Mouse (Mus musculus): Measurements from ENCODE around the gene A730009L09Rik.

Gene A730009L09Rik

DNA sequence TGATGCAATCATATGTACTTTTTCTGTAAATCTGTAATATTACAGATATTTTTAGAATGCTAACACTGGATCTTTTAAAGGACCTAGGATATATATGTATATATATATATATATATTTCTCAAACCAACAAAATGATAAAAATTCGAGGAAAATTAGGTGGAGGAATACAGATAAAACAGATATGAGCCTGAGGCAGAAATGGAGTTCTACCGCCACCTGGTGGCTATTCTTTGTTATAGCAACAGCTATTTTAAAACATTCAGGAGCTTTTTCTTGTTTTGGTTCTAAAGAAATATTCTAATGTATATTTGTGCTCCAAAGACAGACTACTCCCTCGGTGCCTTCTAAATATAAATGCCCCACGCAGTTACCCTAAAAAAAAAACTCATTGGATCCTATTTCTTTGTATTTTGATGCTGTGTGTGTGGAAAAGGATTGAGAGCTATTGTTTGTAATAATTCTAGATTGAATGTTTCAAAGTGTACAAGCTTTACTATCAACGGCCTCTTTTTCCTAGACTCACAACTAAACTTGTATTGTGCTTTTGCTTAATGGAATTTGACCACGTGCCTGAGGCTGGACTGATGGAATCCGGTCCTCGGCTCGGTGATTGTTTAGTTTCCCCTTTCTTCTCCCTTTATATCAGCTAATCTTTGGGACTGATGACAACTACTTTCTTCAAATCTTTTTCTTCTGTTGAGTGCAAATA, 44.8 kb downstream of the A730009L09Rik start:
- DNase-seq (ENCODE audit: low spot score), result peak; percentile 28

DNA sequence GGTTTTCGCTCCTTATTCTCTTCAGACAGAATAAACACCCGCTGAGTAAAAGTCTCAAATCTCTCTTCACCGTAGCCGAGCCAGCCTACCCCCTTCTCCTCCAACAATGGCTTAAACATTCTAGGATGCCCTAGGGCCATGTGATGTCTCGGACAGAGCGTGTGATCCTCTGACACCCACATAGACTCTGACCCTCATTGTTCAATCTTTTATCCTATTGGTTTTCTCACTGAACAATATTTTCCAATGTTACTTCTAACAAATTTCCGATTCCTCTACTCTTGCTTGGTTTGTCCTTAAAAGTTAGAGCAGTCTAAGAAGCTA, 45.3 kb downstream of the A730009L09Rik start:
- no peak for DNase-seq (ENCODE audit: low spot score)

Measured in MN1 (cell line).